Mouse (Mus musculus) gastrocnemius, postnatal 14 days (tissue): Measurements from ENCODE around the gene Rabac1. TPM values are rescaled to one million over a fixed set of nuclear protein-coding genes. Genes with fewer than 3 reads are reported as not detected.

ENCODE experiments used
- DNase-seq: peaks from one replicate; pipeline ENCODE4 v3.0.0; 2021; ENCODE audit warnings: mixed read lengths
- intact Hi-C: fragments of 180-260 bp; cut with DNase I; formaldehyde crosslinking; loops from one replicate; pipeline ENCODE4 v1.15.1; 2025; ENCODE audit warnings: low total_unique reads
- microRNA-seq, 2 experiments: library from miRNA; unstranded; fragments of <30 nt; microRNA quantifications; one replicate each; pipeline ENCODE4 v1.2.0; 2021
- total RNA-seq, 2 experiments: library from RNA; stranded (reverse); gene quantifications; 2 replicates each; pipeline ENCODE4 v1.2.3; 2021

The Rabac1 gene
- total RNA-seq, 2 experiments from 2014 or later = 163 to 175 TPM

DNA sequence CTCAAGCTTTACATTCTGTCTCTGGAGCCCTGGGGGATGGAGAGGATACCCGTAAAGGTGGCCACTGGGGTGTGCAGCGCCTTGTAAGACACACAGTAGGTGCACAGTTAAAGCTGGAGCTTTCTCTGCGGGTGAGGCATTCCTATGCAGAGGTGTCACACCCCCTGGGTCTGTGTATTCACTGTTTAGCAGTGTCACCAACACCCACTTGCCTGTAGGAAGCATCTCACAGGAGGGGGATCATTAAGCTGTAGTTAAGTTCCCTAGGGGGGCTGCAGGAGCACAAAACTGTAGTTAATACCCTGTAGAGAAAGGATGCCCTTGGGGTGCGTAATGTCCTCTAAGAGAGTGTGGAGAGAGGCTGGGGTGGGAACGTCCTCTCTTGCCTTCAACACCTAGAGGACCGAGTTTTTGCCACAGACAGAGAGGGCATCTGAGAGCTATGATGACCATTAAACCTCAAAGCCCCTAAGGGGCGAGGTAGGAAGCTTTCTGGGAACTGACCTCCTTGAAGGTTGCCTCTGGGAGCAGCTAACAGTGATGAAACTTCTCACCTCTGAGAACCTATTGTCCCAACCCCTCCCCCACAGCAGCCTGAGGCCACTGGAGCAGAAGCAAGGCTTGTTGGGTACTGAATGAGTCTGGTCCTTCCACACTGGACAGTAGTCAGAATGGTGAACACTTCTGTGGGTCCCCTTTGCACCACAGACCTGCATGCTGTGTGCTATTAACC, 25.1 kb downstream of the Rabac1 start:
- no peak for DNase-seq
- intact Hi-C loops = no loop called here

DNA sequence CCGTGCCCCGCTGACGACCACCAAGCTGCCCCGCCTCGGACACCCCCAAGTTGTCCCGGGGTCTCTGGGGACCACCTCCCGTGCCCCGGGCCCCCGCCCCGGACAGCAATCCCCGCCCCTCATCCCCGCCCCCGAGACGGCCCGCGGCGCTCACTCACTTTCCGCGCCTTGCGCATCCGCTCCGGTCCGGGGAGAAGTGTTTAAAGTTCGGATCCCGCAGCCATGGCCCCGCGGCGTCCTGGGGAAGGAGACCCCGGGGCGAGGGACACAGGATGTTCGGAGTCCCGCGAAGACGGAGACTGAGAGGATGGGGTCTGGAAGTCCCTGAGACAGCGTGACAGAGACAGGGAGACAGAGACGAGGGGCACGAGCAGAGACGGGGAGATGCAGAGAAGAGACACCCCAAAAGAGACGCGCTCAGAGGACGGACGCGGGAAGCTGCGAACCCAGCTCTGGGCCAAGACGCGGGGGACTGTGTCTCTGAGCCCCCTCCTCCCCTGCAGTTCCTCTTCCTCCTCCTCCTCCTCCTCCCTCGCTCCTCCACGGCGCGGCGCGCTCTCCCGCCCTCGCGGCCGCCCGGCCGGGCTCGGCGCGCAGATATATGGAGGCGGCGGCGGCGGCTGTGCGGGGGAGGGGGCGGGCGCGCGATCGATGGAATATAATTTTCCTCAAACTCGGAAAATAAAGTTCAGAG, 28.1 kb downstream of the Rabac1 start, which contains the start of gene Gm4881:
Gene Gm4881 (minus strand): TSS at position 238 of the 694 bp plus-strand sequence.
- intact Hi-C loops = no loop called here
- no peak for DNase-seq

DNA sequence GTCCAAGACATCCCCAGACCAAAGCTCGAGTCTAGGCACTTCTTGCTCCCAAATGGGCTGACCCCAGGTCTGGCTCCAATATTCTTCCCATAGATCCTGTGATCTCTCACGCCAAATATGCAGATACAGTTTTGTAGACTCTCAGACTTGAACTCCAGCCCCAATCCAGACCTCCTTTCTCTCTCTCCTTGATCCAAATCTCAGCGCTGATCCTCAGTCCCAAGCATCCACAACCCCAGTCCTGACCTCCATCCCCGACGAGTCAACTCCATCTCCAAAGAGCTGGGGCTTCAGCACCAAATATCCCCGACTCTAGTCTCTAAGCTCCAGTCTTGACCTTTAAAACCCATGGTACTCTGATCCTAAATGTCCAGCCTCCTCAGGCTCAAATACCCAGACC, 28.9 kb downstream of the Rabac1 start:
- DNase-seq = no peak
- intact Hi-C loops = no loop called here

DNA sequence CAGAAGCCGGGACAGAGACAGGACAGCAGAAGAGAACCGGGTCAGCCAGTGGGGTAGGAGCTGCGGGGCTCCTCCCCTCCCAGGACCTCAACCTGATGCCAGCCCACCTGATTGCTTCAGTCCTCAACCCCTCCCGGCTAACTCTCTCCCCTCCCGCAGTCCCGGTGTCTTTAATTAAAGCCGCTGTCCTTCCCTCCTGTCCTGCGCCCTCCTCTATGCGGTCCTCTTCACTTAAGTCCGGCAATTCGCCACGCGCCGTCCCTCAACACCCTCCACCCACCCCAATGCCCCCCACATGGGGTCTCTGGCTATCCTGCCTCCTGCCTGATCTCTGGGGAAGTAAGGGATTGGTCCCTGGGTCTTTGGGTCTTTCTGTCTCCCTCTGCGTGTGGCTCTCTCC, 40.9 kb downstream of the Rabac1 start:
- intact Hi-C loops = no loop called here

GRCm38 (mm10) chr7:24930475-24930874, 42.1 kb downstream of the Rabac1 start:
- intact Hi-C loops = no loop called here
- DNase-seq = no peak

More for the DNA sequence above, 40.9 kb downstream of the Rabac1 start:
- no peak for DNase-seq

Small RNA genes lying within 50 kb of the gene (microRNA-seq; reads per million reads assigned to microRNA genes)
- gene Mir7046 (0 to 1.9 reads per million in 2 experiments), gene Mir7047 (0 reads per million in 2 experiments)

Other genes starting within 250 kb of the Rabac1 start
- not detected for gene Gm4763, start 245.8 kb downstream of the Rabac1 start, total RNA-seq
- not detected for gene Cd177, start 212.4 kb downstream of the Rabac1 start, total RNA-seq
- not detected for gene Ceacam10, start 195.5 kb downstream of the Rabac1 start, total RNA-seq
- gene Gm9844, start 110.5 kb downstream of the Rabac1 start, total RNA-seq = 1 to 10 TPM in 1 of 2 experiments, not detected in 1; 1.0 TPM
- not detected for gene Lypd4, start 102.8 kb downstream of the Rabac1 start, total RNA-seq
- gene Dmrtc2, start 102.7 kb downstream of the Rabac1 start, total RNA-seq = not detected
- gene Rps19, start 88.4 kb downstream of the Rabac1 start, total RNA-seq = 100 to 1,000 TPM; 481 to 524 TPM
- under 1 TPM; 0.16 to 0.23 TPM for gene Cd79a, start 75.4 kb downstream of the Rabac1 start, total RNA-seq
- 10 to 100 TPM; 32.5 to 38.0 TPM for gene Arhgef1, start 69.8 kb downstream of the Rabac1 start, total RNA-seq
- gene Gm4881, start 28.3 kb downstream of the Rabac1 start, total RNA-seq = not detected
- under 1 TPM; 0.21 to 0.42 TPM for gene Atp1a3, start 33.2 kb upstream of the Rabac1 start, total RNA-seq
- gene Grik5, start 99.6 kb upstream of the Rabac1 start, total RNA-seq = 1 to 10 TPM; 3.3 to 3.9 TPM
- 1 to 10 TPM; 5.5 to 6.3 TPM for gene Zfp574, start 99.8 kb upstream of the Rabac1 start, total RNA-seq
- under 1 TPM; 0.13 to 0.35 TPM for gene Pou2f2, start 207.0 kb upstream of the Rabac1 start, total RNA-seq
- gene Dedd2, start 247.9 kb upstream of the Rabac1 start, total RNA-seq = 1 to 10 TPM; 5.7 to 8.7 TPM
- 1 to 10 TPM; 5.4 to 5.9 TPM for gene Zfp526, start 248.7 kb upstream of the Rabac1 start, total RNA-seq